Comparison of ENCODE assay signal across 10 mouse cellular contexts in genomic region chr8:86707873-86708272, GRCm38 (mm10). TPM values are rescaled to one million over a fixed set of nuclear protein-coding genes. Genes with fewer than 3 reads are reported as not detected.
DNase-seq lines count a peak whose midpoint lies in the region; ATAC-seq lines count a peak whose summit lies in the region.
"Had no signal": no experiment of that assay in that cellular context is flagged by ENCODE, and none has a peak within 500 bp of the region (broad histone marks: within the 10 kb centered on the region; RNA-seq: fewer than 3 reads in every experiment).

No protein-coding gene starts in this region.

- DNase-seq in 416B (ENCODE audit: low read depth): peak; percentile 36
- DNase-seq in CD4-positive, CD25-positive, alpha-beta regulatory T cell, adult 2 months (ENCODE audit: low read depth, low spot score): peak; percentile 89
- peak; percentile 57 to 74 for DNase-seq in natural killer cell, adult 2 months (ENCODE audit: low spot score in 2 of 2)
- no peak for DNase-seq in kidney, postnatal 36 days
- DNase-seq in adrenal gland, postnatal 4 days (ENCODE audit: low spot score in 2 of 2): no peak
- DNase-seq in urinary bladder, adult 2 months (ENCODE audit: low spot score): no peak
- no peak for DNase-seq in lung, postnatal 4 days
- DNase-seq: cerebellum, adult 11-12 months had no signal

- peak; percentile 82 for ATAC-seq in granulocyte monocyte progenitor cell, adult 5-6 weeks (replicated peaks; ENCODE audit: poor library complexity, severe bottlenecking)

RNA-seq across cellular contexts. Expression of gene Gm10638, which starts 37.6 kb away (rescaled TPM):
- not detected in 2 replicates for total RNA-seq in granulocyte monocyte progenitor cell, adult 5-6 weeks (2014; fragmentation: Nextera tagmentation)
- total RNA-seq in granulocyte monocyte progenitor cell, adult 5-6 weeks (2017): 0.36 TPM in 1 of 2 replicates, not detected in the other
- total RNA-seq in adrenal gland, postnatal 4 days (2021): 1 to 10 TPM; 4.2 to 5.2 TPM
- polyA plus RNA-seq in urinary bladder, adult 2 months (2012; rRNA removed): 3.0 and 3.8 TPM in 2 replicates
- total RNA-seq: liver, adult 2 months had no signal

RNA-seq across cellular contexts. Expression of gene Siah1a, which starts 37.9 kb away (rescaled TPM):
- total RNA-seq in granulocyte monocyte progenitor cell, adult 5-6 weeks (2014; fragmentation: Nextera tagmentation): 8.1 and 14.1 TPM in 2 replicates
- 14.5 and 21.0 TPM in 2 replicates for total RNA-seq in granulocyte monocyte progenitor cell, adult 5-6 weeks (2017)
- total RNA-seq in adrenal gland, postnatal 4 days (2021): 10 to 100 TPM; 32.0 to 35.5 TPM
- polyA plus RNA-seq in urinary bladder, adult 2 months (2012; rRNA removed): 28.9 and 30.7 TPM in 2 replicates

Comparison
In these comparisons a context has a peak if more than half of its experiments do, and no peak if none do; other contexts are left out.
1. DNase-seq: peak in 416B (single experiment), CD4-positive, CD25-positive, alpha-beta regulatory T cell, adult 2 months (single experiment) and natural killer cell, adult 2 months (2 of 2); none in kidney, postnatal 36 days (0 of 2), adrenal gland, postnatal 4 days (0 of 2), urinary bladder, adult 2 months (single experiment) and lung, postnatal 4 days (0 of 2).